Mouse (Mus musculus) E14TG2a.4 (cell line): ENCODE measurements around the gene Ahnak2.

Source experiments
- CTCF ChIP-seq: conservative IDR thresholded peaks from 2 replicates; pipeline ENCODE4 v1.5.1; 2014; ENCODE audit warnings: low read length
- NANOG ChIP-seq: IDR thresholded peaks from 2 replicates; pipeline ENCODE4 v1.6.1; 2014; ENCODE audit warnings: borderline replicate concordance, low read length, mixed read lengths
- POU5F1 ChIP-seq: IDR thresholded peaks from 2 replicates; pipeline ENCODE4 v1.6.1; 2014; ENCODE audit warnings: low read length, borderline replicate concordance

- TF ChIP-seq CTCF (no peak), POU5F1 (no peak), NANOG (no peak)
Measured at GRCm38 (mm10) chr12:112734108-112734820, 68.2 kb downstream of the Ahnak2 start.
